Mouse (Mus musculus) testis, adult 2 months (tissue): Measurements from ENCODE around the gene Ank. TPM values are rescaled to one million over a fixed set of nuclear protein-coding genes. Genes with fewer than 3 reads are reported as not detected.

ENCODE experiments used
- H3K27ac ChIP-seq: fragments of 200-500 bp; 2 replicates; pipeline ENCODE4 v1.5.1; 2012; ENCODE audit warnings: low read depth, low read length; ENCODE audit not compliant: control insufficient read depth, insufficient read depth
- H3K27me3 ChIP-seq: fragments of 200-500 bp; 2 replicates; pipeline ENCODE4 v1.6.1; 2012; ENCODE audit warnings: mild to moderate bottlenecking, low read length, moderate library complexity; ENCODE audit not compliant: control insufficient read depth, insufficient read depth
- H3K36me3 ChIP-seq: fragments of 200-500 bp; 2 replicates; pipeline ENCODE4 v1.6.1; 2012; ENCODE audit warnings: mild to moderate bottlenecking, low read length; ENCODE audit not compliant: control insufficient read depth, insufficient read depth
- H3K4me1 ChIP-seq: fragments of 200-500 bp; 2 replicates; pipeline ENCODE4 v1.6.1; 2012; ENCODE audit warnings: low read length; ENCODE audit not compliant: control insufficient read depth, insufficient read depth
- H3K4me3 ChIP-seq: fragments of 200-500 bp; 2 replicates; pipeline ENCODE4 v1.5.1; 2012; ENCODE audit warnings: low read depth, mild to moderate bottlenecking, low read length, moderate library complexity, mixed read lengths; ENCODE audit not compliant: control insufficient read depth
- CTCF ChIP-seq: fragments of 200-500 bp; IDR thresholded peaks from 2 replicates; pipeline ENCODE4 v1.5.1; 2012; ENCODE audit warnings: low read depth, mild to moderate bottlenecking, inconsistent platforms, low read length, moderate library complexity; ENCODE audit not compliant: control insufficient read depth, insufficient read depth, insufficient replicate concordance
- POLR2A ChIP-seq: fragments of 200-500 bp; IDR thresholded peaks from 2 replicates; pipeline ENCODE4 v1.6.1; 2012; ENCODE audit warnings: low read depth, mild to moderate bottlenecking, inconsistent platforms, low read length, moderate library complexity; ENCODE audit not compliant: control insufficient read depth
- polyA plus RNA-seq: library from polyadenylated mRNA; depleted of rRNA; stranded (reverse); fragments of >200 nt; gene quantifications from 2 replicates; pipeline ENCODE4 v1.2.3, GENCODE M21; 2012

Ank gene
- polyA plus RNA-seq, 1 experiment: 9.1 TPM

- Histone ChIP-seq H3K4me3 (no peak overlapping the region), H3K4me1 (no peaks in the 10 kb centered on the region), H3K27ac (no peak overlapping the region), H3K27me3 (no peaks in the 10 kb centered on the region), H3K36me3 (peaks cover 3% of the 10 kb centered on the region)
- no peak for TF ChIP-seq POLR2A
- TF ChIP-seq CTCF: no peak
Measured at GRCm38 (mm10) chr15:27613255-27613654, 146.8 kb downstream of the Ank start.

GRCm38 (mm10) chr15:27616159-27616558 is 149.7 kb downstream of the Ank start:
- H3K27me3 ChIP-seq: no peaks in the 10 kb centered on the region
- no peaks in the 10 kb centered on the region for H3K4me1 ChIP-seq
- TF ChIP-seq POLR2A: no peak
- TF ChIP-seq CTCF: no peak
- H3K4me3 ChIP-seq: no peak overlapping the region
- no peak overlapping the region for H3K27ac ChIP-seq
- H3K36me3 ChIP-seq: peaks cover 3% of the 10 kb centered on the region

DNA sequence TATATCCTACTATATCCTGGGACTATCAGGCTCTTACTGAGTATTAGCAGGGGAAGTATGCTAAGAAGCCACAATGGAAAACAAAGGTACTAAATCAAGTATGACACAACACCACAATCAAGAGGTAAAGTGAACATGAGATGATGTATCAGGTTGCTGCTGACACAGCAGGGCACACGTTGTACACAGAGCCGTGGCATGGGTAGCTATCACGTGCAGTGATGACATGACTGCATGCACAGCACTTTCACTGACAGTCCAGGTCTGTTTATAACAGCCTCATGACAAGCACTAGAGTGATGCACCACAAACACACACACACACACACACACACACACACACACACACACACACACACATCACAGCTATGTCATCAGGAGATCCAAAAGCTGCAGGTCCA is 150.8 kb downstream of the Ank start:
- Histone ChIP-seq H3K36me3 (peaks cover 3% of the 10 kb centered on the region), H3K4me3 (no peak overlapping the region), H3K27me3 (no peaks in the 10 kb centered on the region), H3K4me1 (no peaks in the 10 kb centered on the region), H3K27ac (no peak overlapping the region)
- TF ChIP-seq POLR2A (no peak), CTCF (no peak)

DNA sequence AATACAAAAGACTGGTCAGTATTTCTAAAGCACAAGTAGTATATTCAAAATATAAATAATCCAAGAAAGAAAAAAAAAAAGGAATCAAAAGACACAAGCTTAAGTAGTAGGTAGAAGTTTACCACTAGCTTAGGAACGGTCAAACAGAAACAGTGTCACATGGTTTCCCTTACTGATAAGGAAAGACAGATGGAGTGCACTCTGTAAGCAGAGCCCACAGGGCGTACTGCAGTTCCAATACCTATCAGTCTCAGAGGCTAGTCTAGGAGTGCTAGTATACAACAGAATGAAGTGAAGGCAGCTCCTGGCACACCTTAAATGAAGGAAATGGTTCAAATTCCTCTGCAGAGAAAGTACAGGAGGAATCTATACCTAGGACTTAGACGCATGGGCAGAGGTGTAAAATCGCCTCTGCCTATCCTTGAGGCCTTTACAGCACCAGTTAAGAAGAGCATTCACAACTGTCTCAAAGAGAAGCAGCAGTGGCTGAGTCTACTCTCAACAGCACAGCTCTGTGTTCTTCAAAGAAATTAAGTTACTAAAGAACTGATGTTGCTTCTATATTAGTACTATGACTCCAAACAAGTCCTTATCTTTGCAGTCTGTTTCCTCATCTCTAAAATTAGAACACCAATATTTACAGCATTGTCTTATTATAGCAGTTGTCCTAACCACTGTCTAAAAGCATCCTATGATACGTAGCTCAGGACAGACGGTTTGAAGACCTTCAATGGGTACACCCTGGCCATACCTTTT is 152.5 kb downstream of the Ank start:
- no peak overlapping the region for H3K4me3 ChIP-seq
- H3K36me3 ChIP-seq: peaks cover 3% of the 10 kb centered on the region
- H3K27me3 ChIP-seq: no peaks in the 10 kb centered on the region
- TF ChIP-seq CTCF (no peak), POLR2A (no peak)
- no peak overlapping the region for H3K27ac ChIP-seq
- H3K4me1 ChIP-seq: no peaks in the 10 kb centered on the region

GRCm38 (mm10) chr15:27619683-27620082 is 153.2 kb downstream of the Ank start:
- Histone ChIP-seq H3K4me3 (no peak overlapping the region), H3K27ac (no peak overlapping the region), H3K4me1 (no peaks in the 10 kb centered on the region), H3K27me3 (no peaks in the 10 kb centered on the region), H3K36me3 (peaks cover 3% of the 10 kb centered on the region)
- TF ChIP-seq POLR2A (no peak), CTCF (no peak)

- Histone ChIP-seq H3K27me3 (no peaks in the 10 kb centered on the region), H3K4me1 (no peaks in the 10 kb centered on the region), H3K27ac (no peak overlapping the region), H3K36me3 (peaks cover 3% of the 10 kb centered on the region; the same call in 1 of the 2 replicates), H3K4me3 (no peak overlapping the region)
- TF ChIP-seq POLR2A (no peak), CTCF (no peak)
Measured at GRCm38 (mm10) chr15:27620475-27621185, 154.2 kb downstream of the Ank start.

- no peak overlapping the region for H3K4me3 ChIP-seq
- H3K27ac ChIP-seq: no peak overlapping the region
- TF ChIP-seq POLR2A: no peak
- no peak for TF ChIP-seq CTCF
- H3K27me3 ChIP-seq: no peaks in the 10 kb centered on the region
- peaks cover 3% of the 10 kb centered on the region; the same call in 1 of the 2 replicates for H3K36me3 ChIP-seq
- no peaks in the 10 kb centered on the region for H3K4me1 ChIP-seq
Measured at GRCm38 (mm10) chr15:27623286-27623685, 156.8 kb downstream of the Ank start.
